Mouse (Mus musculus): Measurements from ENCODE around the gene Rap1a.

GRCm38 (mm10) chr3:105746542-105746941, 54.6 kb downstream of the Rap1a start:
- no peak for TF ChIP-seq CTCF (IDR thresholded peaks at IDR 0.05; ENCODE audit: low read depth)
- TF ChIP-seq EP300 (IDR thresholded peaks at IDR 0.05; ENCODE audit: low read depth): no peak

Data from heart, postnatal 0 days (tissue).